Mouse (Mus musculus): ENCODE measurements at regions not wholly inside any gene's neighbourhood (a gene's known extent, or its start where the extent isn't known, plus 50 kb on each side); places are given as distances from the start of the nearest gene placed in this dataset.

- H3K36me3 ChIP-seq (ENCODE audit: control insufficient read depth, insufficient read depth) = no peaks in the 10 kb centered on the region
- no peak overlapping the region for H3K27ac ChIP-seq (ENCODE audit: low read length)
- H3K4me3 ChIP-seq (ENCODE audit: low read depth, low read length) = no peak overlapping the region
- H3K9me3 ChIP-seq (replicated peaks; ENCODE audit: control insufficient read depth, low read length) = no peaks in the 10 kb centered on the region
- no peaks in the 10 kb centered on the region for H3K4me1 ChIP-seq (ENCODE audit: control insufficient read depth, low read depth, low read length)
- 65% methylated on average over 10 of the region's 10 CpGs for WGBS (ENCODE audit: insufficient replicate concordance)
- no peak for ATAC-seq (ENCODE audit: low read depth)
- no peak overlapping the region for H3K9ac ChIP-seq (ENCODE audit: low read depth, low read length)
- no peak overlapping the region for H3K4me2 ChIP-seq (ENCODE audit: low read depth, low read length)
- no peaks in the 10 kb centered on the region for H3K27me3 ChIP-seq (ENCODE audit: control insufficient read depth, insufficient read depth, low read depth, low read length)
Measured at GRCm38 (mm10) chr15:86763581-86764375, 549.5 kb downstream of the Tbc1d22a start.

- no peak overlapping the region for H3K27ac ChIP-seq (ENCODE audit: low read length)
- ATAC-seq (ENCODE audit: low read depth) = no peak
- H3K4me3 ChIP-seq (ENCODE audit: low read depth, low read length) = no peak overlapping the region
- no peaks in the 10 kb centered on the region for H3K9me3 ChIP-seq (replicated peaks; ENCODE audit: control insufficient read depth, low read length)
- no peak overlapping the region for H3K9ac ChIP-seq (ENCODE audit: low read depth, low read length)
- H3K36me3 ChIP-seq (ENCODE audit: control insufficient read depth, insufficient read depth) = no peaks in the 10 kb centered on the region
- H3K4me1 ChIP-seq (ENCODE audit: control insufficient read depth, low read depth, low read length) = no peaks in the 10 kb centered on the region
- 60% methylated on average over 2 of the region's 2 CpGs for WGBS (ENCODE audit: insufficient replicate concordance)
- no peak overlapping the region for H3K4me2 ChIP-seq (ENCODE audit: low read depth, low read length)
- H3K27me3 ChIP-seq (ENCODE audit: control insufficient read depth, insufficient read depth, low read depth, low read length) = no peaks in the 10 kb centered on the region
Measured at GRCm38 (mm10) chr15:86767623-86768022, 553.4 kb downstream of the Tbc1d22a start.

- no peaks in the 10 kb centered on the region for H3K9me3 ChIP-seq (replicated peaks; ENCODE audit: control insufficient read depth, low read length)
- 48% methylated on average over 7 of the region's 7 CpGs for WGBS (ENCODE audit: insufficient replicate concordance)
- no peak overlapping the region for H3K27ac ChIP-seq (ENCODE audit: low read length)
- no peak overlapping the region for H3K4me2 ChIP-seq (ENCODE audit: low read depth, low read length)
- no peaks in the 10 kb centered on the region for H3K36me3 ChIP-seq (ENCODE audit: control insufficient read depth, insufficient read depth)
- H3K27me3 ChIP-seq (ENCODE audit: control insufficient read depth, insufficient read depth, low read depth, low read length) = no peaks in the 10 kb centered on the region
- H3K4me3 ChIP-seq (ENCODE audit: low read depth, low read length) = no peak overlapping the region
- no peaks in the 10 kb centered on the region for H3K4me1 ChIP-seq (ENCODE audit: control insufficient read depth, low read depth, low read length)
- no peak for ATAC-seq (ENCODE audit: low read depth)
- no peak overlapping the region for H3K9ac ChIP-seq (ENCODE audit: low read depth, low read length)
Measured at GRCm38 (mm10) chr15:86773041-86773440, 558.8 kb downstream of the Tbc1d22a start.

GRCm38 (mm10) chr15:86777998-86778397 lies 563.7 kb downstream of the Tbc1d22a start:
- no peaks in the 10 kb centered on the region for H3K4me1 ChIP-seq (ENCODE audit: control insufficient read depth, low read depth, low read length)
- no peaks in the 10 kb centered on the region for H3K36me3 ChIP-seq (ENCODE audit: control insufficient read depth, insufficient read depth)
- no peak overlapping the region for H3K4me3 ChIP-seq (ENCODE audit: low read depth, low read length)
- no peak overlapping the region for H3K9ac ChIP-seq (ENCODE audit: low read depth, low read length)
- ATAC-seq (ENCODE audit: low read depth) = no peak
- 76% methylated on average over 11 of the region's 11 CpGs for WGBS (ENCODE audit: insufficient replicate concordance)
- H3K4me2 ChIP-seq (ENCODE audit: low read depth, low read length) = no peak overlapping the region
- no peak overlapping the region for H3K27ac ChIP-seq (ENCODE audit: low read length)
- H3K27me3 ChIP-seq (ENCODE audit: control insufficient read depth, insufficient read depth, low read depth, low read length) = no peaks in the 10 kb centered on the region
- H3K9me3 ChIP-seq (replicated peaks; ENCODE audit: control insufficient read depth, low read length) = no peaks in the 10 kb centered on the region

- H3K4me2 ChIP-seq (ENCODE audit: low read depth, low read length) = no peak overlapping the region
- H3K4me3 ChIP-seq (ENCODE audit: low read depth, low read length) = no peak overlapping the region
- no peaks in the 10 kb centered on the region for H3K36me3 ChIP-seq (ENCODE audit: control insufficient read depth, insufficient read depth)
- 79% methylated on average over 11 of the region's 11 CpGs for WGBS (ENCODE audit: insufficient replicate concordance)
- no peaks in the 10 kb centered on the region for H3K27me3 ChIP-seq (ENCODE audit: control insufficient read depth, insufficient read depth, low read depth, low read length)
- ATAC-seq (ENCODE audit: low read depth) = no peak
- no peak overlapping the region for H3K27ac ChIP-seq (ENCODE audit: low read length)
- no peak overlapping the region for H3K9ac ChIP-seq (ENCODE audit: low read depth, low read length)
- no peaks in the 10 kb centered on the region for H3K4me1 ChIP-seq (ENCODE audit: control insufficient read depth, low read depth, low read length)
- H3K9me3 ChIP-seq (replicated peaks; ENCODE audit: control insufficient read depth, low read length) = no peaks in the 10 kb centered on the region
Measured at GRCm38 (mm10) chr15:86781160-86781559, 566.9 kb downstream of the Tbc1d22a start.

GRCm38 (mm10) chr15:86794716-86795115 lies 580.5 kb downstream of the Tbc1d22a start:
- ATAC-seq (ENCODE audit: low read depth) = no peak
- Histone ChIP-seq H3K27ac (ENCODE audit: low read length) (no peak overlapping the region), H3K9ac (ENCODE audit: low read depth, low read length) (no peak overlapping the region), H3K4me3 (ENCODE audit: low read depth, low read length) (no peak overlapping the region), H3K9me3 (replicated peaks; ENCODE audit: control insufficient read depth, low read length) (no peaks in the 10 kb centered on the region), H3K4me1 (ENCODE audit: control insufficient read depth, low read depth, low read length) (no peaks in the 10 kb centered on the region), H3K4me2 (ENCODE audit: low read depth, low read length) (no peak overlapping the region), H3K36me3 (ENCODE audit: control insufficient read depth, insufficient read depth) (no peaks in the 10 kb centered on the region), H3K27me3 (ENCODE audit: control insufficient read depth, insufficient read depth, low read depth, low read length) (no peaks in the 10 kb centered on the region)
- 43% methylated on average over 3 of the region's 3 CpGs for WGBS (ENCODE audit: insufficient replicate concordance)

- no peak for ATAC-seq (ENCODE audit: low read depth)
- Histone ChIP-seq H3K9me3 (replicated peaks; ENCODE audit: control insufficient read depth, low read length) (no peaks in the 10 kb centered on the region), H3K36me3 (ENCODE audit: control insufficient read depth, insufficient read depth) (no peaks in the 10 kb centered on the region), H3K27ac (ENCODE audit: low read length) (no peak overlapping the region), H3K4me1 (ENCODE audit: control insufficient read depth, low read depth, low read length) (no peaks in the 10 kb centered on the region), H3K9ac (ENCODE audit: low read depth, low read length) (no peak overlapping the region), H3K4me2 (ENCODE audit: low read depth, low read length) (no peak overlapping the region), H3K27me3 (ENCODE audit: control insufficient read depth, insufficient read depth, low read depth, low read length) (no peaks in the 10 kb centered on the region), H3K4me3 (ENCODE audit: low read depth, low read length) (no peak overlapping the region)
- 72% methylated on average over 9 of the region's 9 CpGs for WGBS (ENCODE audit: insufficient replicate concordance)
Measured at GRCm38 (mm10) chr15:86798474-86799178, 584.4 kb downstream of the Tbc1d22a start.

- ATAC-seq (ENCODE audit: low read depth) = no peak
- Histone ChIP-seq H3K4me2 (ENCODE audit: low read depth, low read length) (no peak overlapping the region), H3K9me3 (replicated peaks; ENCODE audit: control insufficient read depth, low read length) (no peaks in the 10 kb centered on the region), H3K4me3 (ENCODE audit: low read depth, low read length) (no peak overlapping the region), H3K27me3 (ENCODE audit: control insufficient read depth, insufficient read depth, low read depth, low read length) (no peaks in the 10 kb centered on the region), H3K36me3 (ENCODE audit: control insufficient read depth, insufficient read depth) (no peaks in the 10 kb centered on the region), H3K27ac (ENCODE audit: low read length) (no peak overlapping the region), H3K4me1 (ENCODE audit: control insufficient read depth, low read depth, low read length) (no peaks in the 10 kb centered on the region), H3K9ac (ENCODE audit: low read depth, low read length) (no peak overlapping the region)
- WGBS (ENCODE audit: insufficient replicate concordance) = 61% methylated on average over 13 of the region's 13 CpGs
Measured at GRCm38 (mm10) chr15:86807296-86808080, 593.2 kb downstream of the Tbc1d22a start.

- Histone ChIP-seq H3K9me3 (replicated peaks; ENCODE audit: control insufficient read depth, low read length) (no peaks in the 10 kb centered on the region), H3K9ac (ENCODE audit: low read depth, low read length) (no peak overlapping the region), H3K27ac (ENCODE audit: low read length) (no peak overlapping the region), H3K36me3 (ENCODE audit: control insufficient read depth, insufficient read depth) (no peaks in the 10 kb centered on the region), H3K27me3 (ENCODE audit: control insufficient read depth, insufficient read depth, low read depth, low read length) (no peaks in the 10 kb centered on the region), H3K4me2 (ENCODE audit: low read depth, low read length) (no peak overlapping the region), H3K4me1 (ENCODE audit: control insufficient read depth, low read depth, low read length) (no peaks in the 10 kb centered on the region), H3K4me3 (ENCODE audit: low read depth, low read length) (no peak overlapping the region)
- no peak for ATAC-seq (ENCODE audit: low read depth)
- WGBS (ENCODE audit: insufficient replicate concordance) = 66% methylated on average over 2 of the region's 2 CpGs
Measured at GRCm38 (mm10) chr15:86811821-86812220, 597.6 kb downstream of the Tbc1d22a start.

Measured in liver, embryonic 16.5 days (tissue).